Mouse (Mus musculus): ENCODE measurements around the gene Stab2. TPM values are rescaled to one million over a fixed set of nuclear protein-coding genes. Genes with fewer than 3 reads are reported as not detected.

Gene Stab2
- total RNA-seq, 2 experiments from 2014 or later, result 0.15 to 0.84 TPM

GRCm38 (mm10) chr10:86992238-86992976 is 15.4 kb downstream of the Stab2 start:
- ATAC-seq (replicated peaks; ENCODE audit: low FRiP score, poor library complexity, severe bottlenecking), result no peak

GRCm38 (mm10) chr10:86990666-86991065 is 17.2 kb downstream of the Stab2 start:
- no peak for ATAC-seq (replicated peaks; ENCODE audit: low FRiP score, poor library complexity, severe bottlenecking)

DNA sequence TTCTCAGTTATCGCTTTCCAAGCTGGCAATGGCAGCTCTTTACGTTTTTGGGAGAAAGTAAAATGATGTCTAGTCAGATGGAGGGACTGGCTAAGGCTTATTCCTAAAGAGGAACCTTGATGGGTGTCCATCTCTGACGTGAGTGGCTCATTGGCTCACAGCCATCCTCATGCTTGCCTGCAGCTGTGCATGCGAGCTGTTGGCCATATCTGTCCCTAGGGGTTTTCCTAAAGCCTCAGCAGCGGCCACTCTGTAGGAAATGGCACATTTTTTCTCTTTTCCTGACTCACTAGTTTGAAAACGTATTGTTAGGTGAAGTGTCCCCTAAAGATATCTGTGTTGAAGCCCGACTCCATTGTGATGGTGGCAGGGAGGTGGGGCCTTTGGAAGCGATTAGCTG is 18.0 kb downstream of the Stab2 start:
- no peak for ATAC-seq (replicated peaks; ENCODE audit: low FRiP score, poor library complexity, severe bottlenecking)

GRCm38 (mm10) chr10:86976001-86976726 is 31.7 kb downstream of the Stab2 start:
- no peak for ATAC-seq (replicated peaks; ENCODE audit: low FRiP score, poor library complexity, severe bottlenecking)

DNA sequence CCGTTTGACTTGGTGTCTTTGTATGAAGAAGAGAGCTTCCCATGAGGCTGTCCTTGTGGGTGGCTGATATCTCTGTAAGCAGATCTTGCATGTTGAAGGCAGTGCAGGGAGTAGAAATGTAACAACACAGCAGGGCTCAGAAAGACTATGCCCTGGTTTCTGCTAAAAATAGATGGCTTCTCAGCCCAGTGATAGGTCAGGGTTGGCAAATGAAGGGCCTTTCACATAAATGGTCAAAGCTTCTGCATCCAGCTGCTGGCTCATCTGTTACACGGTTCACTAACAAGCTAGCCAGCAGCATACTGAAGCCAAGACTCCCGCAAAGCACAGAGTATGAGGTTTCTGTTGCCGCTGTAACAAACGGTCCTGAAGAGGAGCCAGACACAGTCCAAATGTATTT is 34.5 kb downstream of the Stab2 start:
- ATAC-seq (replicated peaks; ENCODE audit: low FRiP score, poor library complexity, severe bottlenecking), result no peak

DNA sequence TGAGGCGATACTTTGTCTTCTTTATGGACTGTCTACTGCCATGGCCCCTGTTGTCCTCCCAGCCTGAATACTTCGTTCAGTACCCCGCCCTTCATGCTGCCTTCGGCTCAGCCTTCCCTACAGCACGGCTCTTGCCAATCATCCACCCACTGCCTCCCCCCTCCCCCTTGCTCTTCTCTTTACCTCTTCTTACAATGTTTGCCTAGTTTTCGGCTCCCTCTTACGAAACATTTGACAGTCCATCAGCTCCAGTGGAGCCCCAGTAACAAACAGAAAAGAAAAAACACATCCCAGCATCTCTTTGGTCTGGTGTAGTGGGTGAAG is 35.4 kb downstream of the Stab2 start:
- no peak for ATAC-seq (replicated peaks; ENCODE audit: low FRiP score, poor library complexity, severe bottlenecking)

- ATAC-seq (replicated peaks; ENCODE audit: low FRiP score, poor library complexity, severe bottlenecking), result no peak
These were observed 35.9 kb downstream of the Stab2 start for GRCm38 (mm10) chr10:86971680-86972502.

GRCm38 (mm10) chr10:86969346-86969745 is 38.5 kb downstream of the Stab2 start:
- no peak for ATAC-seq (replicated peaks; ENCODE audit: low FRiP score, poor library complexity, severe bottlenecking)

DNA sequence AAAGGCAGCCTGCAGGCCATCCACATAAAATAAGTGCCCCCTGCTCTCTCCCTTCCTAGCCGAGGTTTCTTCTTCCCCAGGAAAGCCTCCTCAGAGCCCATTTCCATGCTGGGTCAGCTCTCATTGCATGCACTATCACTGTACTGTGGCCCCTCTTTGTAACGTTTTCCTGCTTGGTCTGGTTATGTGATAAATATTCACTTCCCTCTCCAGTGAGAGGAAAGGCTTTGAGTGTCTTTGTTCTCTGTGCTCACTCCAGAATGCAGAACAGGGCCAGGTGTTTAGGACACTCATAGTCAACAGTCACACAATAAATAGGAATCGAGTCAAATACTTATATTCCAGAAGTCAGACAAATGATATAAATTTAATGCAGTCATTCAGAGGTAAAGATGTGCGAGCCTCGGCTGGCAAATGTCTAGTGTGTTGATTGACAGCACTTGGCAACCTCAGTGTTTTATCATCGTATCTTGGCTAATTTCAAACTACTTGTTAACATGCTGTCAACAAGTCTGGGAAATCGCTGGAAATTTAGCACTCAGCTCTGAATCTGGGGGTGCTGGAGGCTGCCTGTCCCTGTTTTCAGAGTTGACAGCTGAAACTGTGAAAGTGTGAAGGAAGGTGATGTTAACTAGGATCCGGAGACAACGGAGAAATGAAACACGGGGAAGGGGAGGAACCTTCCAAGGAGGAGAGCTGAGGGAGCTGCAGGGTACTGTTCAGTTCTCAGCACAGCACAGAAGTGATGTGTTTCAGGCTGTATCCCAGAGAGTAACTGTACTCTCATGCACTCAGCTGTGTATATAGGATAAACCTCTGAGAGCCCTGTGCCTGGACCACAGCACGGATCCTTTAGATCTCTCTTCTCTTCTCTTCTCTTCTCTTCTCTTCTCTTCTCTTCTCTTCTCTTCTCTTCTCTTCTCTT is 46.0 kb downstream of the Stab2 start:
- ATAC-seq (replicated peaks; ENCODE audit: low FRiP score, poor library complexity, severe bottlenecking), result no peak

GRCm38 (mm10) chr10:86955299-86955698 is 52.5 kb downstream of the Stab2 start:
- no peak for ATAC-seq (replicated peaks; ENCODE audit: low FRiP score, poor library complexity, severe bottlenecking)

- ATAC-seq (replicated peaks; ENCODE audit: low FRiP score, poor library complexity, severe bottlenecking), result no peak
These were observed 55.1 kb downstream of the Stab2 start for GRCm38 (mm10) chr10:86952696-86953095.

- no peak for ATAC-seq (replicated peaks; ENCODE audit: low FRiP score, poor library complexity, severe bottlenecking)
These were observed 57.0 kb downstream of the Stab2 start for GRCm38 (mm10) chr10:86950806-86951205.

GRCm38 (mm10) chr10:86949886-86950285 is 57.9 kb downstream of the Stab2 start:
- ATAC-seq (replicated peaks; ENCODE audit: low FRiP score, poor library complexity, severe bottlenecking), result no peak

GRCm38 (mm10) chr10:86947541-86947940 is 60.3 kb downstream of the Stab2 start:
- no peak for ATAC-seq (replicated peaks; ENCODE audit: low FRiP score, poor library complexity, severe bottlenecking)

DNA sequence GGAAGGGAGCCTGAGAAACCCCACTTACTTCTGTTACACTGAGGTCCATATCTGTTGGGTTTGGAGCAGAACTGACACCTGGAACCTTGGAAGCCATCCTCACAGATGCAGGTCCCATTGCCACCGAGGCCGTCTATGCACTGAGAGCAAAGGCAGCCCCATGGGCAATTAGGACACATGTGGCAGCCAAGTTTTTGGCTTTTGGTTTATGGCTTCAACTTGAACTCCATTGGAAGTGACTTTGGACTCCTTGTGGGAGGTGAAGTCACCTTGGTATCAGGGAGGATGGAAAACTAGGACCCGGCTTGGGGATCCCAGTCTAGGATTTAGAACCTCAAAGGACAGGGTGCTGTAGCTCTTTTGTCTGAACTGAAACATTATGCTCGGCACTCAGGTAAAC is 67.2 kb downstream of the Stab2 start:
- no peak for ATAC-seq (replicated peaks; ENCODE audit: low FRiP score, poor library complexity, severe bottlenecking)

DNA sequence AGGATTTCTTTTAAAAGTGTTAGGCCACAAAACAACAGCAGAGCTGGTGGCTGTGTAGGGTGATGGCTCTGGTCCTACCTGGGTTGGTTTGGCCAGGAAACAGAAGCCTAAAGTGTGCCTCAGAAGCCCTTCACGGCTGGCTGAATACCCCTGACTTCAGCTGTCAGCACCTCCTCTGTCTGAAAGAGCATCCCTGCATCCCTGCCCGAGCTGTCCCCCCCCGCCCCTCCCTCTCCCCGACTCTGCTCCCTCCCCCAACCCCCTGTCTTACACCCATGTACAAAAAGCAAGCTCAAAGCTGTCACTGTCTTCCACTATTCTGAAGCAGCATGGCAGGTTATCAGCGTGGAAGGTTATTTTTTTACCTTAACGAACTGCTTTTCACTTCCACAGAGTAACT is 73.4 kb downstream of the Stab2 start:
- no peak for ATAC-seq (replicated peaks; ENCODE audit: low FRiP score, poor library complexity, severe bottlenecking)

DNA sequence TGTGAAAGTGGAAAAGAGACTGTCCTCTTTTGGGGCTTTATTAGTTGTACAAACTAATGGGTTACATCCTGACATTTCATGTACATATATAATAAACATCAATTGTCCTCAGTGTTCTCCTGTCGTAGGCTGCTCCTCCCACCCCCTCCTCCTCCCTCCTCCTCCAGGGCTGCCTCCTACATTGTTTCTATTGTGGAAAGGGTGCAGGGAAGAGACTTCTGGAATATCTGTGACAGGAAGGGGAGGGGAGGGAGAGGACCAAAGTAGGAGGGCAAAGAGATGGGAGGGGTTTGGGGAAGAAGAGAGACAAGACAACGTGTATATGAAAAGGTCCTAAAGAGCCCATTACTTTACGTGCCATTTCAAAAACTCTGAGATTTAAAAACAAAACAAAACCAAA is 73.9 kb downstream of the Stab2 start:
- no peak for ATAC-seq (replicated peaks; ENCODE audit: low FRiP score, poor library complexity, severe bottlenecking)

DNA sequence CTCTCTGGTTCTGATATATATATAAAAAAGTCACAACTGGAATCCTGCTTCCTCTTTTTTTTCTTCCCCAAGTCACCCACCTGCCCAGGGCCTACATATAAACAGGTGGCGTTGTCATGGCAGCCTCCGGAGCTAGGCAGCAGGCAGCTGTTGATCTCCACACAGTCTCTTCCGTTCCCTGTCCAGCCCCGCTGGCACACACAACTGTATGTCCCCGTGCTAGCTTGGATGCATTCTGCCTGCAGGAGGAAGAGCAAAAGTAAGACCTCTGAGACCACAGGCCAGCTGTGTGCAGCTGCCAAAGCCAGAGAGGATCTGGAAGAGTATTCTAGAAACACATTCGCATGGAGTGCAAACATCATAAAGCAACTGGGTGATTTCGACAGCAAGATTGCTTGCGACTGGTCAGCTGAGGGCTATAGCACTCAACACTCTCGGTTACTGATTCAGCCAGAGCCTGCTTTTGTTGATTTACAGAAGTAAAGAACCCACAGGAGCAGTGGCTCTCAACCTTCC is 74.6 kb downstream of the Stab2 start:
- ATAC-seq (replicated peaks; ENCODE audit: low FRiP score, poor library complexity, severe bottlenecking), result no peak

DNA sequence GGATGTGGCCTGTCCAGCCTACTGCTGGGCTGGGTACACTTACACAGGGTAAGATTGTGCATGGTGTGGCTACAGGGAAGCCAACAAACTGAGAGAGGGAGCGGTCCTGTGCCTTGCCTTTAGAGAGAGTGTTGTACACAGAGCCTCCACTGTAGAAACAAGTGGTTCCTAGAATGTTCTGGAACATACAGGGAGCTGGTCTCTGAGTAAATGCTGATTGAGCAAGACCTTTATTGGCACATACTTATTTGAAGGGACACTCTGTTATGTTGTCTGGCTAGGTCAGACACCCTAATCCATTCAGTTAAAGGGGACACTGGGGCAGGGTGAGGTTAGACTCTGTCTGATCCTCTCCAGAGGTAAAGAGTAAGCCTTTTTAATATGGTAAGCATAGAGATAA is 84.2 kb downstream of the Stab2 start:
- no peak for ATAC-seq (replicated peaks; ENCODE audit: low FRiP score, poor library complexity, severe bottlenecking)

- no peak for ATAC-seq (replicated peaks; ENCODE audit: low FRiP score, poor library complexity, severe bottlenecking)
These were observed 92.2 kb downstream of the Stab2 start for GRCm38 (mm10) chr10:86915595-86915994.
